Mouse (Mus musculus) C2C12 (cell line): Measurements from ENCODE around the gene Rab5if. TPM values are rescaled to one million over a fixed set of nuclear protein-coding genes. Genes with fewer than 3 reads are reported as not detected.
"Not testable (repeated sequence)": the region's sequence is repeated elsewhere in the genome, so short reads cannot be mapped to it uniquely, and the experiment has no call there.

ENCODE experiments used
- H3K27me3 ChIP-seq: one replicate; pipeline ENCODE4 v1.6.1; 2011; ENCODE audit not compliant: control insufficient read depth, insufficient read depth, insufficient read length
- H3K36me3 ChIP-seq: one replicate; pipeline ENCODE4 v1.6.1; 2011; ENCODE audit not compliant: control insufficient read depth, insufficient read depth
- H3K4me3 ChIP-seq: one replicate; pipeline ENCODE4 v1.5.1; 2011; ENCODE audit warnings: mild to moderate bottlenecking, control low read depth; ENCODE audit not compliant: poor library complexity, insufficient read depth, severe bottlenecking
- H3K79me2 ChIP-seq: one replicate; pipeline ENCODE4 v1.6.1; 2011; ENCODE audit not compliant: control insufficient read depth, insufficient read depth
- H3K79me3 ChIP-seq: one replicate; pipeline ENCODE4 v1.6.1; 2011; ENCODE audit warnings: low read depth, control low read depth
- H3ac ChIP-seq: one replicate; pipeline ENCODE3; 2011; ENCODE audit warnings: low read depth; ENCODE audit not compliant: control insufficient read depth, insufficient read length
- CEBPB ChIP-seq: IDR thresholded peaks from one replicate; pipeline ENCODE4 v1.6.1; 2011; ENCODE audit warnings: low read depth, mild to moderate bottlenecking, control low read depth, moderate library complexity
- CTCF ChIP-seq: IDR thresholded peaks from one replicate; pipeline ENCODE4 v1.5.1; 2011; ENCODE audit not compliant: control insufficient read depth, insufficient read depth, insufficient read length
- FOSL1 ChIP-seq: IDR thresholded peaks from one replicate; pipeline ENCODE4 v1.8.0; 2011; ENCODE audit warnings: mild to moderate bottlenecking, low read length; ENCODE audit not compliant: poor library complexity, insufficient read depth, severe bottlenecking
- MAX ChIP-seq: IDR thresholded peaks from one replicate; pipeline ENCODE4 v1.6.1; 2011; ENCODE audit warnings: mild to moderate bottlenecking, control low read depth
- MYOD1 ChIP-seq: IDR thresholded peaks from one replicate; pipeline ENCODE4 v1.6.1; 2011; ENCODE audit warnings: low read depth; ENCODE audit not compliant: control insufficient read depth, insufficient read length
- MYOG ChIP-seq: IDR thresholded peaks from one replicate; pipeline ENCODE4 v1.6.1; 2011; ENCODE audit not compliant: control insufficient read depth, insufficient read length; ENCODE audit errors: extremely low read depth
- USF1 ChIP-seq: IDR thresholded peaks from one replicate; pipeline ENCODE4 v1.6.1; 2011; ENCODE audit warnings: low read depth, mild to moderate bottlenecking, control low read depth, moderate library complexity
- long read RNA-seq, 2 experiments: library from polyadenylated mRNA; unstranded; transcript quantifications; one replicate each; pipeline ENCODE4 v2.0.0; 2019 to 2020
- polyA plus RNA-seq: library from polyadenylated mRNA; unstranded; fragments of >200 nt; fragmentation: generic; extraction: Trizol; gene quantifications from one replicate; pipeline ENCODE4 v1.2.1, GENCODE M21; 2012; ENCODE audit warnings: missing spikeins

The Rab5if gene
- 228 TPM for polyA plus RNA-seq
- long read RNA-seq, experiment 1, transcript Rab5if-201 (4 exons, 1,045 nt) = major isoform, 133 of 148 reads
- long read RNA-seq, experiment 1, partial matches to known transcripts = 8 of 148 reads
- long read RNA-seq, experiment 1, other reads (novel, unspliced or antisense) = 5 of 148 reads
- long read RNA-seq, experiment 2, transcript Rab5if-201 (4 exons, 1,045 nt) = major isoform, 61 of 62 reads
- long read RNA-seq, experiment 2, partial matches to known transcripts = 0 of 62 reads
- long read RNA-seq, experiment 2, other reads (novel, unspliced or antisense) = 1 of 62 reads

GRCm38 (mm10) chr2:156862772-156863486 lies at the start of gene Rab5if:
Rab5if (plus strand) TSS chr2:156863128.
- Histone ChIP-seq H3K4me3 (peak within 1 kb of the TSS; percentile 93), H3K27me3 (no peaks in the 10 kb centered on the region), H3ac (peak within 1 kb of the TSS; percentile 92), H3K79me2 (peaks cover 85% of the 10 kb centered on the region), H3K36me3 (peaks cover 30% of the 10 kb centered on the region), H3K79me3 (peaks cover 43% of the 10 kb centered on the region)
- TF ChIP-seq MYOG (no peak), MAX (peak; percentile 91), CTCF (peak; percentile 69), MYOD1 (no peak)

- Histone ChIP-seq H3ac (no peak overlapping the region), H3K4me3 (no peak overlapping the region), H3K79me3 (no peaks in the 10 kb centered on the region), H3K79me2 (no peaks in the 10 kb centered on the region), H3K36me3 (no peaks in the 10 kb centered on the region), H3K27me3 (peaks cover 16% of the 10 kb centered on the region)
- TF ChIP-seq MAX = no peak
- TF ChIP-seq MYOG = no peak
- TF ChIP-seq FOSL1 = no peak
- TF ChIP-seq CTCF = no peak
- no peak for TF ChIP-seq USF1
- no peak for TF ChIP-seq MYOD1
Measured at GRCm38 (mm10) chr2:156814344-156814801, 48.6 kb upstream of the Rab5if start.

GRCm38 (mm10) chr2:156814893-156815292 lies 48.0 kb upstream of the Rab5if start:
- H3K79me2 ChIP-seq = no peaks in the 10 kb centered on the region
- H3K36me3 ChIP-seq = no peaks in the 10 kb centered on the region
- H3K27me3 ChIP-seq = peaks cover 21% of the 10 kb centered on the region
- no peaks in the 10 kb centered on the region for H3K79me3 ChIP-seq
- H3ac ChIP-seq = no peak overlapping the region
- TF ChIP-seq MYOD1 = no peak
- no peak overlapping the region for H3K4me3 ChIP-seq

- Histone ChIP-seq H3K79me2 (no peaks in the 10 kb centered on the region), H3ac (no peak overlapping the region)
- no peak for TF ChIP-seq MAX
- TF ChIP-seq MYOD1 = no peak
- TF ChIP-seq MYOG = no peak
- TF ChIP-seq USF1 = no peak
- no peak for TF ChIP-seq CTCF
- TF ChIP-seq CEBPB = no peak
- TF ChIP-seq FOSL1 = no peak
Measured at GRCm38 (mm10) chr2:156815412-156815811, 47.5 kb upstream of the Rab5if start.

GRCm38 (mm10) chr2:156816116-156816515 lies 46.8 kb upstream of the Rab5if start:
- H3K36me3 ChIP-seq = no peaks in the 10 kb centered on the region
- H3ac ChIP-seq = no peak overlapping the region
- H3K27me3 ChIP-seq = peaks cover 28% of the 10 kb centered on the region
- H3K79me2 ChIP-seq = no peaks in the 10 kb centered on the region
- TF ChIP-seq FOSL1 (no peak), MAX (no peak), MYOG (no peak), CEBPB (no peak), CTCF (no peak), MYOD1 (no peak), USF1 (no peak)
- no peak overlapping the region for H3K4me3 ChIP-seq
- no peaks in the 10 kb centered on the region for H3K79me3 ChIP-seq

More at GRCm38 (mm10) chr2:156815412-156815811, 47.5 kb upstream of the Rab5if start:
- Histone ChIP-seq H3K27me3 (peaks cover 26% of the 10 kb centered on the region), H3K36me3 (no peaks in the 10 kb centered on the region), H3K4me3 (no peak overlapping the region), H3K79me3 (no peaks in the 10 kb centered on the region)

GRCm38 (mm10) chr2:156825128-156825527 lies 37.8 kb upstream of the Rab5if start:
- H3K79me2 ChIP-seq, H3K79me3 ChIP-seq, H3ac ChIP-seq, H3K4me3 ChIP-seq, H3K36me3 ChIP-seq, H3K27me3 ChIP-seq: not testable (repeated sequence)
